Mouse (Mus musculus) MN1 (cell line): ENCODE data around the gene Dynlt3.
A peak's percentile ranks its signal among the peaks of the same experiment; 100 is the strongest.
"Not testable (repeated sequence)": the region's sequence is repeated elsewhere in the genome, so short reads cannot be mapped to it uniquely, and the experiment has no call there.

Experiments used
- DNase-seq: peaks from one replicate; pipeline ENCODE4 v3.0.0-alpha.2; 2016; ENCODE audit warnings: low spot score

Gene Dynlt3

GRCm38 (mm10) chrX:9662391-9663111 lies at the start of gene Dynlt3:
Gene Dynlt3 (minus strand): TSS chrX:9663003.
- DNase-seq: peak; percentile 80

- peak; percentile 9 for DNase-seq
Measured at GRCm38 (mm10) chrX:9699815-9700214, 37.0 kb upstream of the Dynlt3 start.

- DNase-seq: no peak
Measured at GRCm38 (mm10) chrX:9695997-9696396, 33.2 kb upstream of the Dynlt3 start.

- DNase-seq: no peak
Measured at GRCm38 (mm10) chrX:9672040-9672439, 9.2 kb upstream of the Dynlt3 start.

GRCm38 (mm10) chrX:9671418-9671817 lies 8.6 kb upstream of the Dynlt3 start:
- no peak for DNase-seq

GRCm38 (mm10) chrX:9652806-9653205 lies 10.0 kb downstream of the Dynlt3 start:
- no peak for DNase-seq

GRCm38 (mm10) chrX:9640594-9640993 lies 22.2 kb downstream of the Dynlt3 start:
- not testable (repeated sequence) for DNase-seq

- not testable (repeated sequence) for DNase-seq
Measured at GRCm38 (mm10) chrX:9640126-9640525, 22.7 kb downstream of the Dynlt3 start.
